In the genomic region with DNA sequence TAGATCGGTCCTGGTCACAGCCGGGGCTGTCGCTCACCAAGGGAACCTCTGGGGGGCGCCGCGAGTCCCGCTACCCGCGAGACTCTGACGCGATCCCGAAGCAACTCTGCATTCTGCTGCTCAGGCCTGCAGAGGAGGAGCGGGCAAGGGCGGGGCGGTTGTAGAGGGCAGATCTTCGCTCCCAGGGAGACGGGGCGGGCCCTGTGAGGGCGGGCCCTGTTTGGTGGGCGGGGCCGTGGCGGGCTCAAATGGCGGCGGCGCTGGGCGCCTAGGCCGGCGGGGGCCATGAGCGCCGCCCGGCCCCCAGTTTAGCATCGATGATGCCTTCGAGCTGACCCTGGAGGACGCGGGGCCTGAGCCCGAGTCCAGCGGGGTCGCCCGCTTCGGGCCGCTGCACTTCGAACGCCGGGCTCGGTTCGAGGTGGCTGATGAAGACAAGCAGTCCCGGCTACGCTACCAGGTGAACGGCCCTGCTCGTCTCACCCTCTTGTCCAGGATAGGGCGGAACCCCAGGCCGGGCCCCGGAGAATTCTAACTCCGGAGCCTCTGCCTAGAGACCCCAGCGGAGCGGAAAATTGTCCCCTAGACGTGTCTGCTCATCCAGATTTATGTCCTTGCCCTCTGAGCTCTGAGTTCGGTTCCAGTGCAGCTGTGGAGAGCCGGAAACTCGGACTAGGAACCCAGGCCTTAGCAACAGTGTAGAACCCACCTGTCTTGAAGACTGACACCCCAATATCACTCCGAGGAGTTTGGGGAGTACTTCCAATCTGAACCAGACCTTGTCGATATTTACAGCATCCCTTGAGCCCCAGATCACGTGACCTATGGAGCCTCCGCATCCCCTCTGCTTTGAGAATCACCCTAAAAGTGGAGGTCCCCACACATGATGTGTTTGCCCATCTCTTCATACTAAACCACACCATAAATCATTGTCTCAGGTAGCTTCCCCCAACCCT, we compare ENCODE assay signal across 8 mouse cellular contexts. TPM values are rescaled to one million over a fixed set of nuclear protein-coding genes. Genes with fewer than 3 reads are reported as not detected.
DNase-seq lines count a peak whose midpoint lies in the region; ATAC-seq lines count a peak whose summit lies in the region.

A gene (minus strand): TSS at position 118 of the 956 bp plus-strand sequence.

- H3K36me3 ChIP-seq in hindbrain, embryonic 13.5 days: peaks cover 27% of the 10 kb centered on the region

- peaks cover 18% of the 10 kb centered on the region for H3K4me1 ChIP-seq in hindbrain, embryonic 13.5 days (replicated peaks)

- no peaks in the 10 kb centered on the region for H3K27me3 ChIP-seq in hindbrain, embryonic 13.5 days

- ATAC-seq in hindbrain, embryonic 13.5 days (ENCODE audit: low FRiP score): peak; percentile 90

- 1% methylated on average over 56 of the region's 64 CpGs for WGBS in hindbrain, embryonic 13.5 days

- H3K4me2 ChIP-seq in hindbrain, embryonic 13.5 days: peak within 1 kb of the TSS; percentile 79

- peak within 1 kb of the TSS; percentile 78 for H3K27ac ChIP-seq in hindbrain, embryonic 13.5 days

- DNase-seq in NIH3T3 (ENCODE audit: low read depth): peak; percentile 99
- DNase-seq in cerebellum, postnatal 10 days: peak; percentile 99
- DNase-seq in frontal cortex, postnatal 14 days (ENCODE audit: low spot score in 2 of 2): peak; percentile 95 to 97
- peak; percentile 92 for DNase-seq in layer of hippocampus, postnatal 25 days (ENCODE audit: extremely low spot score in 1 of 2, low spot score in 1 of 2)
- peak; percentile 99 for DNase-seq in lung, postnatal 25 days (ENCODE audit: low spot score)
- DNase-seq in retina, embryonic 14.5 days (ENCODE audit: low spot score): peak; percentile 98
- DNase-seq in thymus, postnatal 4 days: peak; percentile 99

- peak within 1 kb of the TSS; percentile 83 for H3K4me3 ChIP-seq in hindbrain, embryonic 13.5 days

- H3K9ac ChIP-seq in hindbrain, embryonic 13.5 days: peak within 1 kb of the TSS; percentile 94

- H3K9me3 ChIP-seq in hindbrain, embryonic 13.5 days: no peaks in the 10 kb centered on the region

RNA-seq across cellular contexts. Expression of the gene that starts here (rescaled TPM):
- polyA plus RNA-seq in hindbrain, embryonic 13.5 days (2015; fragmentation: Nextera tagmentation; extraction: Ambion mirVana): 90.3 and 91.7 TPM in 2 replicates
- 100 to 1,000 TPM; 102 to 127 TPM for total RNA-seq in layer of hippocampus, postnatal 25 days (2021)

Comparison
In these comparisons a context has a peak if more than half of its experiments do, and no peak if none do; other contexts are left out.
1. Peak in every context shown above with its lines: DNase-seq, ATAC-seq, H3K4me3 ChIP-seq and H3K27ac ChIP-seq.